Mouse (Mus musculus) cortical plate, adult 2 months (tissue): ENCODE data around the gene Btbd35f9. TPM values are rescaled to one million over a fixed set of nuclear protein-coding genes. Genes with fewer than 3 reads are reported as not detected.
"Not testable (repeated sequence)": the region's sequence is repeated elsewhere in the genome, so short reads cannot be mapped to it uniquely, and the experiment has no call there.

Experiments used
- H3K27ac ChIP-seq: fragments of 200-500 bp; 2 replicates; pipeline ENCODE4 v1.5.1; 2012; ENCODE audit warnings: low read length, control low read depth, inconsistent platforms; ENCODE audit not compliant: insufficient read depth
- H3K4me1 ChIP-seq: fragments of 200-500 bp; 2 replicates; pipeline ENCODE4 v1.6.1; 2011; ENCODE audit warnings: low read length; ENCODE audit not compliant: control insufficient read depth, insufficient read depth
- H3K4me3 ChIP-seq: fragments of 200-500 bp; 2 replicates; pipeline ENCODE4 v1.5.1; 2011; ENCODE audit warnings: mild to moderate bottlenecking, low read length, control low read depth; ENCODE audit not compliant: insufficient read depth
- polyA plus RNA-seq: library from polyadenylated mRNA; depleted of rRNA; stranded (reverse); fragments of >200 nt; gene quantifications from 2 replicates; pipeline ENCODE4 v1.2.3, GENCODE M21; 2012; rRNA removed

Btbd35f9 gene
- polyA plus RNA-seq: not detected in 2 replicates

GRCm38 (mm10) chrX:34161399-34161798, at the start of gene Btbd35f9:
Gene Btbd35f9, minus strand, starts transcription at chrX:34161499.
- not testable (repeated sequence) for H3K27ac ChIP-seq, H3K4me3 ChIP-seq, H3K4me1 ChIP-seq

Other genes with a start within 250 kb of the Btbd35f9 start
- gene Btbd35f6, start 205.0 kb downstream of the Btbd35f9 start, polyA plus RNA-seq: not detected in 2 replicates
- gene Gm21870, start 174.7 kb downstream of the Btbd35f9 start, polyA plus RNA-seq: not detected in 2 replicates
- gene Spin2g, start 77.2 kb upstream of the Btbd35f9 start, polyA plus RNA-seq: not detected in 2 replicates